10 mouse cellular contexts compared by ENCODE assay signal in the genomic region with DNA sequence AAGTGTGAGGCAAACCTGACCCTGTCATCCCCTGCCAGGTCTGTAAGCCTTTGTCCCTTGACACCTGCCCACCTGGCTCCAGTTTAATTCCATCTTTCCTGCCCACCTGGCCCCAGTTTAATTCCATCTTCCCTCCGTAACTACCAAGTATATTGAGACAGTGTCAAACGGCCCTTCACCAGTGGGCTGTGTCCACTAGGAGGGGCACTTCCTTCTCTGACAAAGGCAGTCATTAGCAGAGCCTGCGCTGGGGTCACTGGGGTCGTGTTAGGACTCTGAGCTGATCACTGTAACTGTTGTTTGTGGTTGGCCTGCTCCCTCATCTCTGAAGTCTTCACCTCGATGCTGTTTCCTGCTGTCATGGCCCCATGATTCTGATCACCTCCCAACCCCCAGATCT. TPM values are rescaled to one million over a fixed set of nuclear protein-coding genes. Genes with fewer than 3 reads are reported as not detected.
DNase-seq lines count a peak whose midpoint lies in the region; ATAC-seq and TF ChIP-seq lines count a peak whose summit lies in the region.
"Had no signal": no experiment of that assay in that cellular context is flagged by ENCODE, and none has a peak within 500 bp of the region (broad histone marks: within the 10 kb centered on the region; RNA-seq: fewer than 3 reads in every experiment).

No protein-coding gene starts in this region.

- TF ChIP-seq POLR2A in thymus, adult 2 months (IDR thresholded peaks at IDR 0.05; ENCODE audit: control insufficient read depth, extremely low read depth, insufficient read depth, low read length, poor library complexity) = no peak

- WGBS in liver, embryonic 14.5 days (ENCODE audit: insufficient replicate concordance) = 36% methylated on average over 5 of the region's 5 CpGs
- WGBS in liver, embryonic 11.5 days = 44% methylated on average over 5 of the region's 5 CpGs
- WGBS in intestine, embryonic 16.5 days = 33% methylated on average over 5 of the region's 5 CpGs
- WGBS in thymus, adult 2 months = 75% methylated on average over 5 of the region's 5 CpGs

- no peak for TF ChIP-seq EP300 in liver, embryonic 14.5 days (IDR thresholded peaks at IDR 0.05; ENCODE audit: low read depth)

- H3K9ac ChIP-seq in liver, embryonic 14.5 days (replicated peaks) = no peak overlapping the region
- no peak overlapping the region for H3K9ac ChIP-seq in liver, embryonic 11.5 days (ENCODE audit: low read depth, low read length)
- no peak overlapping the region for H3K9ac ChIP-seq in intestine, embryonic 16.5 days (ENCODE audit: low read depth, low read length)
- H3K9ac ChIP-seq: liver, embryonic 13.5 days; stomach, embryonic 15.5 days had no signal

- no peak overlapping the region for H3K4me3 ChIP-seq in liver, embryonic 14.5 days (ENCODE audit: insufficient read depth in 1 of 2, low read depth in 2 of 2, low read length in 2 of 2)
- no peak overlapping the region for H3K4me3 ChIP-seq in liver, embryonic 11.5 days (ENCODE audit: low read depth, low read length)
- no peak overlapping the region for H3K4me3 ChIP-seq in intestine, embryonic 16.5 days (ENCODE audit: low read length)
- H3K4me3 ChIP-seq in thymus, adult 2 months (ENCODE audit: control insufficient read depth, insufficient read depth, low read length) = no peak overlapping the region
- H3K4me3 ChIP-seq: liver, embryonic 13.5 days; stomach, embryonic 15.5 days had no signal

- no peak overlapping the region for H3K27ac ChIP-seq in liver, embryonic 14.5 days
- H3K27ac ChIP-seq in liver, embryonic 11.5 days (ENCODE audit: low read depth, low read length) = no peak overlapping the region
- no peak overlapping the region for H3K27ac ChIP-seq in intestine, embryonic 16.5 days (ENCODE audit: low read length)
- no peak overlapping the region for H3K27ac ChIP-seq in thymus, adult 2 months (ENCODE audit: control insufficient read depth, insufficient read depth, low read length)
- H3K27ac ChIP-seq: liver, embryonic 13.5 days; stomach, embryonic 15.5 days had no signal

- H3K4me1 ChIP-seq in liver, embryonic 14.5 days (replicated peaks; ENCODE audit: control insufficient read depth in 2 of 2, insufficient read depth in 2 of 2, low read length in 1 of 2) = no peaks in the 10 kb centered on the region
- H3K4me1 ChIP-seq in liver, embryonic 11.5 days (replicated peaks; ENCODE audit: control insufficient read depth, insufficient read depth, low read length) = no peaks in the 10 kb centered on the region
- H3K4me1 ChIP-seq in intestine, embryonic 16.5 days (ENCODE audit: control insufficient read depth, insufficient read depth, low read length) = no peaks in the 10 kb centered on the region
- H3K4me1 ChIP-seq in thymus, adult 2 months (replicated peaks; ENCODE audit: control insufficient read depth, insufficient read depth, low read length) = no peaks in the 10 kb centered on the region
- H3K4me1 ChIP-seq: liver, embryonic 13.5 days; stomach, embryonic 15.5 days had no signal

- peak; percentile 59 to 85 for DNase-seq in cerebellum, postnatal 14 days
- DNase-seq in cerebellum, adult 11 months = no peak
- DNase-seq in liver, embryonic 14.5 days (ENCODE audit: low read depth in 3 of 3, low spot score in 3 of 3) = no peak
- no peak for DNase-seq in liver, embryonic 11.5 days (ENCODE audit: low spot score)
- DNase-seq in lung, postnatal 36 days = peak; percentile 56
- no peak for DNase-seq in thymus, adult 2 months
- DNase-seq: liver, embryonic 13.5 days had no signal

- H3K9me3 ChIP-seq in liver, embryonic 14.5 days (ENCODE audit: control insufficient read depth, low read length) = no peaks in the 10 kb centered on the region
- no peaks in the 10 kb centered on the region for H3K9me3 ChIP-seq in liver, embryonic 11.5 days (ENCODE audit: control insufficient read depth, low read length)
- H3K9me3 ChIP-seq in intestine, embryonic 16.5 days (ENCODE audit: control insufficient read depth, low read length) = no peaks in the 10 kb centered on the region
- H3K9me3 ChIP-seq: liver, embryonic 13.5 days; stomach, embryonic 15.5 days had no signal

- no peak overlapping the region for H3K4me2 ChIP-seq in liver, embryonic 14.5 days (ENCODE audit: low read depth)
- H3K4me2 ChIP-seq in liver, embryonic 11.5 days = no peak overlapping the region
- no peak overlapping the region for H3K4me2 ChIP-seq in intestine, embryonic 16.5 days (ENCODE audit: low read depth, low read length)
- H3K4me2 ChIP-seq: liver, embryonic 13.5 days; stomach, embryonic 15.5 days had no signal

- ATAC-seq in liver, embryonic 14.5 days (ENCODE audit: insufficient read depth) = no peak
- ATAC-seq in liver, embryonic 11.5 days (replicated peaks; ENCODE audit: low FRiP score) = no peak
- ATAC-seq in common myeloid progenitor, adult 5-6 weeks (replicated peaks; ENCODE audit: low read depth, poor library complexity, severe bottlenecking) = peak; percentile 60; the same call in 1 of the 2 replicates
- no peak for ATAC-seq in intestine, embryonic 16.5 days

- peak; percentile 53 for TF ChIP-seq CTCF in liver, embryonic 14.5 days (IDR thresholded peaks at IDR 0.05; ENCODE audit: low read depth)
- no peak for TF ChIP-seq CTCF in thymus, adult 2 months (IDR thresholded peaks at IDR 0.05; ENCODE audit: borderline replicate concordance, control insufficient read depth, extremely low read depth, insufficient read depth, low read length, poor library complexity)

- no peaks in the 10 kb centered on the region for H3K27me3 ChIP-seq in liver, embryonic 14.5 days (ENCODE audit: control insufficient read depth, insufficient read depth, low read length)
- H3K27me3 ChIP-seq in liver, embryonic 11.5 days (replicated peaks; ENCODE audit: control insufficient read depth, insufficient read depth, low read length) = no peaks in the 10 kb centered on the region
- H3K27me3 ChIP-seq in intestine, embryonic 16.5 days (replicated peaks; ENCODE audit: control insufficient read depth, insufficient read depth, low read length) = no peaks in the 10 kb centered on the region
- no peaks in the 10 kb centered on the region for H3K27me3 ChIP-seq in thymus, adult 2 months (ENCODE audit: control insufficient read depth, insufficient read depth, low read length)
- H3K27me3 ChIP-seq: liver, embryonic 13.5 days; stomach, embryonic 15.5 days had no signal

- H3K36me3 ChIP-seq in liver, embryonic 14.5 days (replicated peaks; ENCODE audit: control insufficient read depth, insufficient read depth, low read depth) = no peaks in the 10 kb centered on the region
- H3K36me3 ChIP-seq in liver, embryonic 11.5 days (ENCODE audit: control insufficient read depth, insufficient read depth, low read length) = no peaks in the 10 kb centered on the region
- no peaks in the 10 kb centered on the region for H3K36me3 ChIP-seq in intestine, embryonic 16.5 days (ENCODE audit: control insufficient read depth, insufficient read depth, low read length)
- peaks cover 75% of the 10 kb centered on the region for H3K36me3 ChIP-seq in thymus, adult 2 months (ENCODE audit: control insufficient read depth, insufficient read depth, low read length)
- H3K36me3 ChIP-seq: liver, embryonic 13.5 days; stomach, embryonic 15.5 days had no signal

RNA-seq across cellular contexts. Expression of gene Zfp768, which starts 23.3 kb away (rescaled TPM):
- 4.4 and 5.0 TPM in 2 replicates for polyA plus RNA-seq in liver, embryonic 14.5 days (2012; rRNA removed)
- polyA plus RNA-seq in liver, embryonic 14.5 days (2014; fragmentation: Nextera tagmentation; extraction: Ambion mirVana) = 0.52 and 0.75 TPM in 2 replicates
- 3.4 and 3.6 TPM in 2 replicates for polyA plus RNA-seq in liver, embryonic 11.5 days (2014; fragmentation: Nextera tagmentation; extraction: Ambion mirVana)
- 5.1 and 6.8 TPM in 2 replicates for total RNA-seq in common myeloid progenitor, adult 5-6 weeks (2017)
- polyA plus RNA-seq in intestine, embryonic 16.5 days (2015; fragmentation: Nextera tagmentation; extraction: Ambion mirVana) = 21.9 and 23.4 TPM in 2 replicates
- polyA plus RNA-seq in thymus, adult 2 months (2012; rRNA removed) = 8.6 and 11.1 TPM in 2 replicates

RNA-seq across cellular contexts. Expression of gene Itgal, which starts 26.0 kb away (rescaled TPM):
- 6.4 and 6.7 TPM in 2 replicates for polyA plus RNA-seq in liver, embryonic 14.5 days (2012; rRNA removed)
- 4.0 and 4.8 TPM in 2 replicates for polyA plus RNA-seq in liver, embryonic 14.5 days (2014; fragmentation: Nextera tagmentation; extraction: Ambion mirVana)
- 6.2 and 6.5 TPM in 2 replicates for polyA plus RNA-seq in liver, embryonic 11.5 days (2014; fragmentation: Nextera tagmentation; extraction: Ambion mirVana)
- total RNA-seq in common myeloid progenitor, adult 5-6 weeks (2017) = 26.1 and 31.6 TPM in 2 replicates
- polyA plus RNA-seq in intestine, embryonic 16.5 days (2015; fragmentation: Nextera tagmentation; extraction: Ambion mirVana) = 2.4 and 2.8 TPM in 2 replicates
- polyA plus RNA-seq in thymus, adult 2 months (2012; rRNA removed) = 353 and 356 TPM in 2 replicates

RNA-seq across cellular contexts. Expression of gene Sephs2, which starts 48.2 kb away (rescaled TPM):
- polyA plus RNA-seq in liver, embryonic 14.5 days (2012; rRNA removed) = 35.0 and 44.9 TPM in 2 replicates
- 143 and 155 TPM in 2 replicates for polyA plus RNA-seq in liver, embryonic 14.5 days (2014; fragmentation: Nextera tagmentation; extraction: Ambion mirVana)
- polyA plus RNA-seq in liver, embryonic 11.5 days (2014; fragmentation: Nextera tagmentation; extraction: Ambion mirVana) = 178 and 203 TPM in 2 replicates
- total RNA-seq in common myeloid progenitor, adult 5-6 weeks (2017) = 99.1 and 102 TPM in 2 replicates
- polyA plus RNA-seq in intestine, embryonic 16.5 days (2015; fragmentation: Nextera tagmentation; extraction: Ambion mirVana) = 187 and 224 TPM in 2 replicates
- 37.2 and 46.3 TPM in 2 replicates for polyA plus RNA-seq in thymus, adult 2 months (2012; rRNA removed)

RNA-seq across cellular contexts. Expression of gene Zfp747, which starts 53.8 kb away (rescaled TPM):
- polyA plus RNA-seq in liver, embryonic 14.5 days (2012; rRNA removed) = 1.2 and 1.9 TPM in 2 replicates
- polyA plus RNA-seq in liver, embryonic 14.5 days (2014; fragmentation: Nextera tagmentation; extraction: Ambion mirVana) = 1.2 and 1.8 TPM in 2 replicates
- 4.9 and 5.8 TPM in 2 replicates for polyA plus RNA-seq in liver, embryonic 11.5 days (2014; fragmentation: Nextera tagmentation; extraction: Ambion mirVana)
- 5.1 and 12.0 TPM in 2 replicates for total RNA-seq in common myeloid progenitor, adult 5-6 weeks (2017)
- 11.7 and 13.6 TPM in 2 replicates for polyA plus RNA-seq in intestine, embryonic 16.5 days (2015; fragmentation: Nextera tagmentation; extraction: Ambion mirVana)
- 14.4 and 15.2 TPM in 2 replicates for polyA plus RNA-seq in thymus, adult 2 months (2012; rRNA removed)

Comparison
In these comparisons a context has a peak if more than half of its experiments do, and no peak if none do; other contexts are left out.
1. DNase-seq: peak in cerebellum, postnatal 14 days (2 of 2) and lung, postnatal 36 days (single experiment); none in cerebellum, adult 11 months (single experiment), liver, embryonic 14.5 days (0 of 3), liver, embryonic 11.5 days (single experiment) and thymus, adult 2 months (single experiment).
2. RNA of gene Itgal, which starts 26.0 kb away (polyA plus RNA-seq): 353 to 356 TPM in thymus, adult 2 months; 6.2 to 6.5 TPM in liver, embryonic 11.5 days, 4.0 to 6.7 TPM in liver, embryonic 14.5 days and 2.4 to 2.8 TPM in intestine, embryonic 16.5 days; every median in the first group is over 10 times any median in the second.